Mouse (Mus musculus): Measurements from ENCODE around the gene Fnip2.
"Not testable (repeated sequence)": the region's sequence is repeated elsewhere in the genome, so short reads cannot be mapped to it uniquely, and the experiment has no call there.

The Fnip2 gene

DNA sequence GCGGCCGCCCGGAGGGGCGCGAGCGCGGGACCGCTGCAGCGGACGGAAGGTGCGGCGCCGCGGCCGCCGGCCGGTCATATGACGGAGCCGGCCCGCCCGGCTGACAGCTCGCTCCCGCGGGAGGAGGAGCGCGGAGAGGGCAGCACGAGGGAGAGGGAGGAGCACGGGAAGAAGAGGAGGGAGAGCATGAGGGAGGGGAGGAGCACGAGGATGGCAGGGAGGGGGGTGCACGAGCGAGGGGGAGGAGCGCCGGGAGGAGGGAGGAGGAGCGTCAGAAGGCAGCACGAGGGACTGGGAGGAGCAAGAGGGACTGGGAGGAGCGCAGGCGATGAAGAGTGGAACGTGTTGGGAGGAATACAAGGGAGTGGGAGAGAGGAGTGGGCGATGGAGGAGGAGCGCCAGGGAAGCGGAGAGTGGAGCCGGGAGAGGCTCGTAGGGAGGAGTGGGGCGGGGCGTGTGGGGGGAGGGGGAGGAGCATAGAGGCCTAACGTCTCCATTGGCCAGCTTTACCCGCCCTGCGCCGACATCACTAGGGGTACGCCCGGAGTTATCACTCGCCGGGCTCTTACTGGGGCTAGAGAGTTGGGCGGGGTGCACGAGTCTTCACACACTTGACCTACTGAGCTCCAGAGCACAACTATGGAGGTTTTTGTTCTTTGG is at the start of gene Fnip2:
Fnip2 (minus strand) TSS at position 94 of the 660 bp plus-strand sequence.
- peak; percentile 86 for DNase-seq (ENCODE audit: low spot score)

DNA sequence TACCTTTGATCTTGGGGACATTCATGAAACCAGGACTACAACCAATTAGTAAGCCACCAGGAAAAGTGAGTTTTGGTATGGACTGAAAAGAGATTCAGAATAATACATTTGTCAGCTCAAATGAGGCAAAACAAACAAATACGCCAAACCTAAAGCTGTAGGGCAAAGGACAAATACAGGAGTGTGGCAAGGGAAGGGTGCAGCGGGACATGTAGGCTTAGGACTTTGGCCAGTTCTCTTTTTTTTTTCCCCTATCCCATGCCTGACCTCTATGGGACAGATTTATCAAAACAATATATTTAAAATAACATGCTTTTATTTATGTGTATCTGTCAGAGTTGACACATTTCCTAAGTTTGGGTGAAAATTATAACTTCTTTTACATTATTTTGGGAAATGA is 42.3 kb upstream of the Fnip2 start:
- DNase-seq (ENCODE audit: low spot score) = no peak

DNA sequence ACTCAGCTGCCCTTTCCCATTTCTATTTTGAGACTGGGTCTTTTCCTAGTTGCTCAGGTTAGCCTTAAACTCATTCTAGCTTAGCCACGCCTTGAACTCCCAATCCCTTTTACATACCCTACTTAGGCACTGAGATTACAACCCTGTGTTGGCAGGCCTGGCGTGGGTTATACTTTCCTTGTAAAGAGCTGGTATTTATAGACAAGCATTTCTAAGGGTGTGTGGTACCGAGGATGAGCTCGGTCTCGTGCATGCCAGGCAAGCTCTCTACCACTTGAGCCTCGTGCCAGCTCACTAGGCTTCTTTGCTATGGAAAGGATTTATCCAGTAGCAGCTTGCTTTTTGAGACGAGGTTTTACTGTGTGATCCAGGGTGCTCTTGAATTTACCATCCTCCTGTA is 27.9 kb upstream of the Fnip2 start:
- DNase-seq (ENCODE audit: low spot score) = no peak

DNA sequence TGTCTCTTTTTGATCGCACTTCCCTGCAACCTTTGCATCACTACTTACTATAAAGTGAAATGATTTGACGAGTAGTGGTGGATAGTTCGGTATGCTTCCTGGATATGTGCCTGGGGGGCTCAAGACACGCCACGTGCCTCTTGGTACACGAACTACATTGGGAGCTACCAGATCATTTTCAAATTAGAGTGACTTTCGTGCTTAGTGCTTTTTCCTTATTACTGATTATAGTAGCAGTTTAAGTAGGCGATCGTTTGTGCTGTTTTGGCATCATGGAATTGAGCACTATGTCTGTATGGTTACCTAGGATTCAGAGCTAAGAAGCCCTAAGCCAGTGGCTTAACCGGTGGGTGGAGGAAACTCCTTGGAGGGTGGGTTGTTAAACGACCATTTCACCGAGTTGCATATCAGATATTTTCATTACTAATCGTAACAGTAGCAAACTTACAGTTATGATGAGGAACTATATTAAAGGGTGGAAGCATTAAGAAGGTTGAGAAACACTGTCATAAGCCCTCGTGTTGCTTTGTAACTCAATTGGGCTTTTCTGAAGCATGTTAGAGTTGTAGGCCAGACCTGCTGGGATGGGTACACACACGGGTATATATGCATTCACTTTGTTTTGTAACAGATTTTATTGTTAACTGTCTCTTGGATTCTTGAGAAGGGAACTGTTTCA is 24.3 kb upstream of the Fnip2 start:
- DNase-seq (ENCODE audit: low spot score) = no peak

- DNase-seq (ENCODE audit: low spot score) = peak; percentile 54
These were observed 23.5 kb upstream of the Fnip2 start, which contains the start of gene Ppid for GRCm38 (mm10) chr3:79590863-79591792. Ppid (plus strand) TSS chr3:79591342.

- no peak for DNase-seq (ENCODE audit: low spot score)
These were observed 22.1 kb upstream of the Fnip2 start for GRCm38 (mm10) chr3:79589671-79590070.

GRCm38 (mm10) chr3:79586804-79587203 is 19.2 kb upstream of the Fnip2 start:
- peak; percentile 88 for DNase-seq (ENCODE audit: low spot score)

- no peak for DNase-seq (ENCODE audit: low spot score)
These were observed 12.4 kb upstream of the Fnip2 start for GRCm38 (mm10) chr3:79579891-79580575.

- no peak for DNase-seq (ENCODE audit: low spot score)
These were observed 10.6 kb upstream of the Fnip2 start for GRCm38 (mm10) chr3:79578164-79578563.

GRCm38 (mm10) chr3:79577606-79578005 is 10.0 kb upstream of the Fnip2 start:
- DNase-seq (ENCODE audit: low spot score) = no peak

GRCm38 (mm10) chr3:79576865-79577264 is 9.3 kb upstream of the Fnip2 start:
- DNase-seq (ENCODE audit: low spot score) = no peak

DNA sequence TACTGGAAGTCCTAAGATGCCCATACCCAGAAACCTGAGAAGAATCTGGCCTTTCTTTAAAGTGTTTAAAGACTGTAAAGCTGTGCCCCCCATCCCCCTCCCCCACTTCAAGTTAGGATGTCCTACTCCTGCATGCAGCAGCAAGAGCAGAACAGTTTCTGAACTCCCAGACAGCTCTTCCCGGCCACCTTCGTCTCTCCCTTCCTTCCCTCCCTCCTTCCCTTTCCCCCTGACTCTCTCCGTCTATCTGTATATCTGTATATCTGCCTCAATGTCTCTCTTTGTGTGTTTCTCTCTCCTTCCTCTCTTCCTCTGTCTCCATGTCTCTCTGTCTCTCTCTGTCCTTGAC is 8.8 kb upstream of the Fnip2 start:
- DNase-seq (ENCODE audit: low spot score) = no peak

DNA sequence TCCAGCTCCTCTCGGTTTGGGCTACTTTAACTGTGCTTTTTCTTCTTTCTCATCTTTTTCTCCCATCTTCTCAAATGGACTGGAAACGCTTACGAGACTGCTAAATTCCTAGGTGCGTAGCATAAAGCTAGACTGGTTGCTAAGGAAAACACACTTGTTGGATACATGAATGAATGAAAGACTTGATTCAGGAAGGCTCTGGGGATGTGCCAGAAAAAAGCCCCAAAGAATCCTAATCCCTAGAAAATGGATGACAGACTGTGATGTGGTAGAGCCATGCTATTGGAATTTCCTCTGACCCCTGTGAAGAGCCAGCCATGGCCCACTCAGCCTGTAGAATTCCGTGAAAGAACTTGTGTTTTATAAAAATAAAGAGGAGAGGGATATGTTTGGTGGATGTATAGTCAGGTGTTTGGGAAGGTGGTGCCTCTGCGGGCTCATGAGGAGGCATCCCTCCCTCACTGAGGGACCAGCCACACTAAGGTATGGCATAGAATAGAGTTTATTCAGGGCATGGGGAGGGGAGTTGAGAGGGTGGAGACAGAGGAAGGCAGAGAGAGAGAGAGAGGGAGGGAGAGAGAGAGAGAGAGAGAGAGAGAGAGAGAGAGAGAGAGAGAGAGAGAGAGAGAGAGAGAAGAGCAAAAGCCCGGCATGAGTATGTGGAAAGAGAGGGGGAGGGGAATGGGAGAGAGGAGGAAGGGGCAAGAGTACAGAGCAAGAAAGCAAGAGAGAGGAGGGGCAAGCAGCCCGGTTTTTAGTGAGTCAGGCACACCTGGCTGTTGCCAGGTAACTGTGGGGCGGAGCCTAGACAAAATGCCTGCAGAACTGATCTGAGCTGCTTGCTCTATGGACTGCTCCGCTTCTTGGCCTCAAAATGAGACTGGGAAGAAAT is 8.2 kb upstream of the Fnip2 start:
- DNase-seq (ENCODE audit: low spot score) = no peak

GRCm38 (mm10) chr3:79574336-79574735 is 6.7 kb upstream of the Fnip2 start:
- no peak for DNase-seq (ENCODE audit: low spot score)

DNA sequence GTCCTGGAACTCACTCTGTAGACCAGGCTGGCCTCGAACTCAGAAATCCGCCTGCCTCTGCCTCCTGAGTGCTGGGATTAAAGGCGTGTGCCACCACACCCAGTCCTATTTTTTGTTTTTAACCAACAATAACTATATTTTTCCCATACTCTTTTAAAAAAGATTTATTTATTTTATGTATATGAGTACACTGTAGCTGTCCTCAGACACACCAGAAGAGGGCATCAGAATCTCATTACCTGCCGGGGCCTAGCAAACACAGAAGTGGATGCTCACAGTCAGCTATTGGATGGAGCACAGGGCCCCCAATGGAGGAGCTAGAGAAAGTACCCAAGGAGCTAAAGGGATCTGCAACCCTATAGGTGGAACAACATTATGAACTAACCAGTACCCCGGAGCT is 5.8 kb upstream of the Fnip2 start:
- not testable (repeated sequence) for DNase-seq (ENCODE audit: low spot score)

DNA sequence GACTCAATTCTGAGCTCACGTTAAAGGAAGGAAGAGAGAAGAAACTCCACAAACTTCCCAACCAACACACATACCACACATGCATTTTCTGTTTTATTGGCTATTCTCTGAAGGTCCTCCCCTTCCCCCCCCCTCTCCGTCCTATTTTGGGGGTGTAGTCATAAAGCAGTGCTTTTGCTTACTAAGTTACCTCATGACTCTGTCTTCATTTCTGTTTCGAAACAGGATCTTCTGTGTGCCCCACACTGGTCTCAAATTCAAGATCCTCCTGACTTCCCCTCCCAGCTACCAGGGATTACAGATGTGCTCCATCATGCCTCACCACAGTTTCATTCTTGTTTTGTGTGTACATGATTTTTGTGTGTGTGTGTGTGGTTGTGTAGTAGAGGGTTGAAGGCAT is 4.8 kb upstream of the Fnip2 start:
- no peak for DNase-seq (ENCODE audit: low spot score)

DNA sequence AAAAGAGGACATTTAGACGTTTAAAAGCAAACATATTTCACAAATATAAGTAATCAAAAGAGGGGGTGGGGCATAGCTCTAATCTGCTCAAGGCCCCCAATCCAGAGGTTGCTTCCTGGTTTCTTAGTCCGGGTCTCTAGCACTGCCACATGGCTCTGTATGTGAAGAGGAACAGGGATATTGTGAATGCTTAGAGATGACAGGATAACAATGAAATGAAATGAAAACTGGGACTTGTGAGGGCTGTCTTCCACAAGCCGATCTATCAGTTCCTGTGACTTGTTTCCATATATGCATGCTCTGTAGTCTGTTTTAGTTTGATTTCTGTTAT is 1.7 kb upstream of the Fnip2 start:
- no peak for DNase-seq (ENCODE audit: low spot score)

DNA sequence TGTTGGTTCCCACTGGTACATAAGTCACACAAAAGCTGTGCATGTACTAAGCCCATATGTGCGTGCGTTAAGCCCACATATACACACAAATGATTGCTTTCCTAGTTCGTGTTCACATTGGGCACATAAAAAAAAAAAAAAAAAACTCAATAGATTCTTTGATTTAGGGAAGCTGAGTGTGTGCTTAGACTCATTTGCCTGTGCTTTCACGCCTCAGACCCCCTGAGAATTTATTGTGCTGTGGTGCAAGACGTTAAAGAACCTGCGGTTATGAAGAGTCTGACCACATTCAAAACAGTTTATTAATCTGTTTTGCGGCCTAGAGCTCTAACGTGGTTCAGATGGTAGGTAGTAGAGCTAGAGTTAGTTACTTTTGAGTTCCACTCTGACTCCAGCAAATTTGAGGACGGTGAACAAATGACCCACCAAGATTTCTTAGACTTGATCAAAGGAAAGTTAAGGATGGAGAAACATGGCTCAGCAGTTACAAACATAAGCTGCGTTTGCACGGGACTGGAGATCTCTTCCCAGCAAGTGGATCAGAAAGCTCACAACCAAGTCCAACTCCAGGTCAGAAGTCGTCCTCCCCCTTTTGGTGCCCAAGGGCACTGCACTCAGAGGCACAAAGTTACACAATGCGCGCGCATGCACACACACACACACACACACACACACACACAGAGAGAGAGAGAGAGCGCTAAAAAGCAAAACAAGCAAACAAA is 1.2 kb upstream of the Fnip2 start:
- DNase-seq (ENCODE audit: low spot score) = no peak

DNA sequence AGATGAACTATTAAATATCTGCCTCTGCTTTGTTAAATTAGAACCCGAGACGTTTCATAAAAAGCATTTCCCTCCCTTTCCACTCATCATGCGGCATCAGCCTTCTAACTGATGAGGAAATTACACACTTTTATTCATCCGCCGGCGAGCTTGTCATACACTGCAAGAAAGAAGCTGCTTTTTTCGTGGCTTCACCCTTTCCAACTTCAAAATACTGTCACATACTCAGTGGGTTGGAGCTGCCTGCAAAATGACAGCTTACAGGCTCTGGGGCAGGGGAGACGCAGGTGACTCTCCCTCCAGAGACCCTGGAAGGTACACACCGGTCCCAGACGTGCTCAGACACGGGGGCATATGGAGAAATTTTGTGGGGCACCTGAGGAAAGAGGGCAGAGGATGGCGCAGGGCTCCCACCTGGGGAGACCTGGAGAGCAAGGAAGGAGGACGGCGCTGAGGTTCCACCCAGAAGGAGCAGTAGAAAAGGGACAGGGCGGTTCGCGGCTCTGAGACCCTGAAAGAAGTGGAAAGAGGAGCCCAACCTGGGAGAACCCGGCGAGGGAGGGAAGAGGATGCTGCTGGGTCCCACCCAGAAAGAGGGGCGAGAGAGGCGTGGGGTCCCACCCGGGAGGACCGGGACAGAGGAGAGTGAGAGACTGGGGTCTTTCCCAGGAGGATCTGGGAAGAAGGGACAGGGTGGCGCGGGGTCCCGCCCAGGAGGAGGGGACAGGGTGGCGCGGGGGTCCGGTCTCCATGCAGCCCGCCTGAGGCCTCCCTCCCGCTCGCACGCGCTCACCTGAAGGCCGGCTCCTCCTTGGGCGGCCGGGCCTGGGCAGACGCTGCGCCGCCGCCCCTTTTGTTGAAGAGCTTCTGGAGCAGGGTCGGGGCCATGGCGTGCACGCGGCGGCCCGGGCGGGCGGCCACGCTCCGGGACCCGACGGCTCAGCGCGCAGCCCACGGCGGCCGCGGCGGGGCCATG is 592 bp downstream of the Fnip2 start:
- no peak for DNase-seq (ENCODE audit: low spot score)
